Comparison of ENCODE assay signal across 10 mouse cellular contexts in the genomic region with DNA sequence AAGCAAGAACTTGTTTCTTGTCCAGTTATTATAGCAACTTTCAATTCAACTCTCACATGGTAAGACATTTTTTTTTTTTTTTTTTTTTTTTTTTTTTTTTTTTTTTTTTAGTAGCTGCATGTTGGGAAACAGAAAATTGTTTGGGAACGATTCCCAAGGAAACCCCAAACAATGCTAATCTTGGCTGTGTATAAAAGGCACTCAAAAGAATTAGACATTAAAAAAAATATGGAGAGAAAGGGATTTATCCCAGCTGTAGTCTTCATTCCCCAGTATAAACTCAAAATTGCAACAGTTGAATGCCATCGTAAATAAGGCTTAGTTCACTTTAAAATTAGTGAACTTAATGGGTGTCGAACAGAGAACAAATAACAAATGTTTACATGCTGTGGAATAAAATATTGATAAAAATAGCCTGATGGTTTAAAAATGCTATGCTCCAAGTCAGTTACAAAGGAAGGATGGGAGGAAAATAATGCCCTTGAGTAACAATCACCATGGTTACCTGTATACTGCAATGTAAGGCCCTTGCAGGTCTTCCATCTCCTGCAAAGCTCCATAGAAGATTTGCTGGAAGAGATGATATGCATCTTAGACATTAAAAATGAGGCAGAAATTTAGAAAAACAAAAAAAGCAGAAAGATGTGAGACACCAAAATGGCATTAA.
"Had no signal": no experiment of that assay in that cellular context is flagged by ENCODE, and none has a peak within 500 bp of the region (broad histone marks: within the 10 kb centered on the region; RNA-seq: fewer than 3 reads in every experiment).

No protein-coding gene starts in this region.

- H3K4me3 ChIP-seq: kidney, embryonic 15.5 days; limb, embryonic 15.5 days; liver, embryonic 12.5 days had no signal

- ATAC-seq: intestine, embryonic 16.5 days; liver, embryonic 12.5 days had no signal

- H3K36me3 ChIP-seq: kidney, embryonic 15.5 days; limb, embryonic 15.5 days; liver, embryonic 12.5 days had no signal

- H3K9me3 ChIP-seq: kidney, embryonic 15.5 days; limb, embryonic 15.5 days; liver, embryonic 12.5 days had no signal

- H3K4me1 ChIP-seq: kidney, embryonic 15.5 days; limb, embryonic 15.5 days; liver, embryonic 12.5 days had no signal

- H3K9ac ChIP-seq: kidney, embryonic 15.5 days; limb, embryonic 15.5 days; liver, embryonic 12.5 days had no signal

- DNase-seq: kidney, adult 2 months; kidney, postnatal 25 days; layer of hippocampus, adult 9-11 months; layer of hippocampus, postnatal 36 days; thymus, postnatal 4 days had no signal

- H3K27ac ChIP-seq: kidney, embryonic 15.5 days; limb, embryonic 15.5 days; liver, embryonic 12.5 days; stomach, postnatal 0 days had no signal

- H3K27me3 ChIP-seq: kidney, embryonic 15.5 days; limb, embryonic 15.5 days; liver, embryonic 12.5 days had no signal

- H3K4me2 ChIP-seq: kidney, embryonic 15.5 days; limb, embryonic 15.5 days; liver, embryonic 12.5 days had no signal
